Mouse (Mus musculus): ENCODE results near the gene Unc5c. TPM values are rescaled to one million over a fixed set of nuclear protein-coding genes. Genes with fewer than 3 reads are reported as not detected.

The Unc5c gene
- polyA plus RNA-seq, 1 experiment from 2014 or later, result 0.35 TPM

GRCm38 (mm10) chr3:141528751-141529150 is 63.7 kb downstream of the Unc5c start:
- H3K36me3 ChIP-seq, result no peaks in the 10 kb centered on the region
- DNase-seq, result no peak
- no peak for ATAC-seq (ENCODE audit: low read depth)
- no peaks in the 10 kb centered on the region for H3K4me1 ChIP-seq (replicated peaks)
- H3K9ac ChIP-seq, result no peak overlapping the region
- no peak overlapping the region for H3K4me3 ChIP-seq (replicated peaks)
- no peak overlapping the region for H3K4me2 ChIP-seq
- no peak overlapping the region for H3K27ac ChIP-seq
- no peaks in the 10 kb centered on the region for H3K9me3 ChIP-seq (replicated peaks)
- H3K27me3 ChIP-seq, result no peaks in the 10 kb centered on the region

GRCm38 (mm10) chr3:141529599-141529998 is 64.6 kb downstream of the Unc5c start:
- Histone ChIP-seq H3K4me1 (replicated peaks) (no peaks in the 10 kb centered on the region), H3K27ac (no peak overlapping the region), H3K4me3 (replicated peaks) (no peak overlapping the region), H3K27me3 (no peaks in the 10 kb centered on the region), H3K9me3 (replicated peaks) (no peaks in the 10 kb centered on the region), H3K36me3 (no peaks in the 10 kb centered on the region), H3K4me2 (no peak overlapping the region), H3K9ac (no peak overlapping the region)
- ATAC-seq (ENCODE audit: low read depth) (no peak), DNase-seq (no peak)

GRCm38 (mm10) chr3:141533861-141534260 is 68.8 kb downstream of the Unc5c start:
- Histone ChIP-seq H3K4me2 (no peak overlapping the region), H3K9ac (no peak overlapping the region), H3K9me3 (replicated peaks) (no peaks in the 10 kb centered on the region), H3K27me3 (no peaks in the 10 kb centered on the region), H3K4me3 (replicated peaks) (no peak overlapping the region), H3K27ac (no peak overlapping the region), H3K4me1 (replicated peaks) (no peaks in the 10 kb centered on the region), H3K36me3 (no peaks in the 10 kb centered on the region)
- no peak for ATAC-seq (ENCODE audit: low read depth)
- no peak for DNase-seq
- 70% methylated on average over 5 of the region's 5 CpGs for WGBS (ENCODE audit: insufficient replicate concordance)

- ATAC-seq (ENCODE audit: low read depth) (no peak), DNase-seq (no peak)
- no peak overlapping the region for H3K9ac ChIP-seq
- no peaks in the 10 kb centered on the region for H3K4me1 ChIP-seq (replicated peaks)
- no peak overlapping the region for H3K27ac ChIP-seq
- no peaks in the 10 kb centered on the region for H3K36me3 ChIP-seq
- WGBS (ENCODE audit: insufficient replicate concordance), result 52% methylated on average over 5 of the region's 5 CpGs
- no peak overlapping the region for H3K4me2 ChIP-seq
- no peaks in the 10 kb centered on the region for H3K27me3 ChIP-seq
- no peak overlapping the region for H3K4me3 ChIP-seq (replicated peaks)
- H3K9me3 ChIP-seq (replicated peaks), result no peaks in the 10 kb centered on the region
Observed at GRCm38 (mm10) chr3:141536857-141537256, 71.8 kb downstream of the Unc5c start.

- Histone ChIP-seq H3K27ac (no peak overlapping the region), H3K9ac (no peak overlapping the region), H3K9me3 (replicated peaks) (no peaks in the 10 kb centered on the region), H3K4me1 (replicated peaks) (no peaks in the 10 kb centered on the region), H3K4me2 (no peak overlapping the region), H3K4me3 (replicated peaks) (no peak overlapping the region), H3K36me3 (no peaks in the 10 kb centered on the region), H3K27me3 (no peaks in the 10 kb centered on the region)
- 37% methylated on average over 1 of the region's 1 CpGs for WGBS (ENCODE audit: insufficient replicate concordance)
- no peak for DNase-seq
- no peak for ATAC-seq (ENCODE audit: low read depth)
Observed at GRCm38 (mm10) chr3:141538120-141538519, 73.1 kb downstream of the Unc5c start.

- ATAC-seq (ENCODE audit: low read depth) (no peak), DNase-seq (no peak)
- H3K9me3 ChIP-seq (replicated peaks), result no peaks in the 10 kb centered on the region
- H3K27ac ChIP-seq, result no peak overlapping the region
- no peaks in the 10 kb centered on the region for H3K4me1 ChIP-seq (replicated peaks)
- no peaks in the 10 kb centered on the region for H3K27me3 ChIP-seq
- no peaks in the 10 kb centered on the region for H3K36me3 ChIP-seq
- WGBS (ENCODE audit: insufficient replicate concordance), result 78% methylated on average over 7 of the region's 7 CpGs
- H3K9ac ChIP-seq, result no peak overlapping the region
- no peak overlapping the region for H3K4me3 ChIP-seq (replicated peaks)
- no peak overlapping the region for H3K4me2 ChIP-seq
Observed at GRCm38 (mm10) chr3:141540749-141541148, 75.7 kb downstream of the Unc5c start.

- Histone ChIP-seq H3K4me1 (replicated peaks) (no peaks in the 10 kb centered on the region), H3K4me3 (replicated peaks) (no peak overlapping the region), H3K4me2 (no peak overlapping the region), H3K27me3 (no peaks in the 10 kb centered on the region), H3K27ac (no peak overlapping the region), H3K9me3 (replicated peaks) (no peaks in the 10 kb centered on the region), H3K36me3 (no peaks in the 10 kb centered on the region), H3K9ac (no peak overlapping the region)
- ATAC-seq (ENCODE audit: low read depth) (no peak), DNase-seq (no peak)
- WGBS (ENCODE audit: insufficient replicate concordance), result 47% methylated on average over 5 of the region's 5 CpGs
Observed at GRCm38 (mm10) chr3:141547341-141547814, 82.4 kb downstream of the Unc5c start.

GRCm38 (mm10) chr3:141549661-141550060 is 84.6 kb downstream of the Unc5c start:
- Histone ChIP-seq H3K9me3 (replicated peaks) (no peaks in the 10 kb centered on the region), H3K36me3 (no peaks in the 10 kb centered on the region), H3K27ac (no peak overlapping the region), H3K4me2 (no peak overlapping the region), H3K4me1 (replicated peaks) (no peaks in the 10 kb centered on the region), H3K4me3 (replicated peaks) (no peak overlapping the region), H3K27me3 (no peaks in the 10 kb centered on the region), H3K9ac (no peak overlapping the region)
- 44% methylated on average over 3 of the region's 3 CpGs for WGBS (ENCODE audit: insufficient replicate concordance)
- no peak for DNase-seq
- no peak for ATAC-seq (ENCODE audit: low read depth)

GRCm38 (mm10) chr3:141552960-141553359 is 87.9 kb downstream of the Unc5c start:
- no peak overlapping the region for H3K27ac ChIP-seq
- DNase-seq (no peak), ATAC-seq (ENCODE audit: low read depth) (no peak)
- no peaks in the 10 kb centered on the region for H3K36me3 ChIP-seq
- no peaks in the 10 kb centered on the region for H3K9me3 ChIP-seq (replicated peaks)
- H3K4me3 ChIP-seq (replicated peaks), result no peak overlapping the region
- no peak overlapping the region for H3K4me2 ChIP-seq
- H3K27me3 ChIP-seq, result no peaks in the 10 kb centered on the region
- H3K9ac ChIP-seq, result no peak overlapping the region
- WGBS (ENCODE audit: insufficient replicate concordance), result 51% methylated on average over 1 of the region's 1 CpGs
- no peaks in the 10 kb centered on the region for H3K4me1 ChIP-seq (replicated peaks)

- ATAC-seq (ENCODE audit: low read depth) (no peak), DNase-seq (no peak)
- Histone ChIP-seq H3K27me3 (no peaks in the 10 kb centered on the region), H3K9ac (no peak overlapping the region), H3K27ac (no peak overlapping the region), H3K36me3 (no peaks in the 10 kb centered on the region), H3K9me3 (replicated peaks) (no peaks in the 10 kb centered on the region), H3K4me3 (replicated peaks) (no peak overlapping the region), H3K4me2 (no peak overlapping the region), H3K4me1 (replicated peaks) (no peaks in the 10 kb centered on the region)
- 66% methylated on average over 5 of the region's 5 CpGs for WGBS (ENCODE audit: insufficient replicate concordance)
Observed at GRCm38 (mm10) chr3:141557072-141557471, 92.1 kb downstream of the Unc5c start.

- Histone ChIP-seq H3K4me2 (no peak overlapping the region), H3K9ac (no peak overlapping the region), H3K36me3 (no peaks in the 10 kb centered on the region), H3K4me1 (replicated peaks) (no peaks in the 10 kb centered on the region), H3K27ac (no peak overlapping the region), H3K27me3 (no peaks in the 10 kb centered on the region), H3K4me3 (replicated peaks) (no peak overlapping the region), H3K9me3 (replicated peaks) (no peaks in the 10 kb centered on the region)
- WGBS (ENCODE audit: insufficient replicate concordance), result 66% methylated on average over 6 of the region's 6 CpGs
- ATAC-seq (ENCODE audit: low read depth) (no peak), DNase-seq (no peak)
Observed at GRCm38 (mm10) chr3:141575076-141575688, 110.2 kb downstream of the Unc5c start.

GRCm38 (mm10) chr3:141577382-141577781 is 112.4 kb downstream of the Unc5c start:
- no peak overlapping the region for H3K27ac ChIP-seq
- no peak overlapping the region for H3K9ac ChIP-seq
- WGBS (ENCODE audit: insufficient replicate concordance), result 75% methylated on average over 2 of the region's 2 CpGs
- H3K27me3 ChIP-seq, result no peaks in the 10 kb centered on the region
- no peaks in the 10 kb centered on the region for H3K9me3 ChIP-seq (replicated peaks)
- ATAC-seq (ENCODE audit: low read depth) (no peak), DNase-seq (no peak)
- no peaks in the 10 kb centered on the region for H3K4me1 ChIP-seq (replicated peaks)
- H3K4me3 ChIP-seq (replicated peaks), result no peak overlapping the region
- no peak overlapping the region for H3K4me2 ChIP-seq
- H3K36me3 ChIP-seq, result no peaks in the 10 kb centered on the region
